Mouse (Mus musculus) olfactory bulb, adult 2 months (tissue): ENCODE data around the gene Ssc4d. TPM values are rescaled to one million over a fixed set of nuclear protein-coding genes. Genes with fewer than 3 reads are reported as not detected.

ENCODE experiments used
- H3K27ac ChIP-seq: fragments of 200-500 bp; 2 replicates; pipeline ENCODE4 v1.5.1; 2012; ENCODE audit warnings: low read depth, low read length; ENCODE audit not compliant: insufficient read depth
- H3K4me1 ChIP-seq: fragments of 200-500 bp; 2 replicates; pipeline ENCODE4 v1.6.1; 2012; ENCODE audit warnings: low read length; ENCODE audit not compliant: control insufficient read depth, insufficient read depth
- H3K4me3 ChIP-seq: fragments of 200-500 bp; 2 replicates; pipeline ENCODE4 v1.5.1; 2012; ENCODE audit warnings: mild to moderate bottlenecking, low read depth, low read length, moderate library complexity; ENCODE audit not compliant: insufficient read depth
- CTCF ChIP-seq: fragments of 200-500 bp; IDR thresholded peaks from 2 replicates; pipeline ENCODE4 v1.5.1; 2012; ENCODE audit warnings: low read depth, mild to moderate bottlenecking, low read length, moderate library complexity; ENCODE audit not compliant: insufficient read depth
- POLR2A ChIP-seq: fragments of 200-500 bp; IDR thresholded peaks from 2 replicates; pipeline ENCODE4 v1.6.1; 2012; ENCODE audit warnings: mild to moderate bottlenecking, low read depth, low read length, moderate library complexity; ENCODE audit not compliant: insufficient read depth
- WGBS: fragments of 180-500 bp; shearing (Covaris S2); methylation state at CpG from one replicate; pipeline ENCODE4 v1.1.7; 2018; 5-methylcytosine and 5-hydroxymethylcytosine counted together
- polyA plus RNA-seq: library from polyadenylated mRNA; stranded (reverse); fragments of >200 nt; gene quantifications from 2 replicates; pipeline ENCODE4 v1.2.4, GENCODE M21; 2012; ENCODE audit warnings: low replicate concordance; ENCODE audit not compliant: missing spikeins, insufficient read depth, insufficient read length

The Ssc4d gene
- not detected in 2 replicates for polyA plus RNA-seq

DNA sequence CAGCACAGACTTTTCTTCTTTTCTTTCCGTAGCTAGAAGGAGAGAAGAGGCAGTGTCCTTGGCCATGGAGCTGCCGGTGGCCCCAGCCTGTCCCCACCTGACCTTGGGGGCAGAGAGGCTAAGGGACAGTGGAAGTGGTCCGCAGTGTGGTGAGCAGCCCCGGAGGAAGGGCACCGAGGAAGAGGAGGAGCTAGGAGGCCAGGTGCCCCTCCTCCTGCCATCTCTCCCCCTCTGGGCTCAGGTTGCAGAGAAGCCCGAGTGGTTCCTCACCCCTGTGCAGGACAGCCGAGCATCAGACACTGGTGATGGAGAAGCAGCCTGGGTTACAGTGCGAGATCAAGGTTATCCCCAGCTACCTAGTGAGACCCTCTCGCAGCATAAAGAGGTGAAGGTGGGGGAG, at the start of gene Ssc4d:
Gene Ssc4d (minus strand): TSS at position 167 of the 400 bp plus-strand sequence.
- no peak within 1 kb of the TSS for H3K27ac ChIP-seq
- no peak within 1 kb of the TSS for H3K4me3 ChIP-seq
- H3K4me1 ChIP-seq, result peaks cover 6% of the 10 kb centered on the region
- 34% methylated on average over 9 of the region's 9 CpGs for WGBS
- TF ChIP-seq POLR2A, result no peak
- TF ChIP-seq CTCF, result no peak

DNA sequence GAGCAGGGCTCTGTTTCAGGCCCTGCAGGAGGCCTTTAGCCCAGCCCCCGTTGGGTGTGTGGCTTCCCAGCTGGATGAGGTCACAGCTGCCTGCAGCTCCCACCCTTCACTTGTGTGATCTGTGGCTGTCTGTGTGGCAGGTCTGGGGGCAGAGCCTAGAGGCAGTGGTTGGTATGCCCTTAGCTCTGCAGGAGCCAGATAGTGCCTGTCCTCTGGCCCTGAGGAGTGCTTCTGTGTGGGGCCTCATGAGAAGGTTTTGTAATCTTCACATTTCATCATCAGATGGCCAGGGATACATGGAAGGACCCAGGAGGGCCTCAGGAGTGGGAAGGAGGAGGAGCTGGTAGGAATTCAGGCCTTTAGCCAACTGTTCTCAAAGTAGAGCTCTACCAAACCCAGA, 45.6 kb upstream of the Ssc4d start:
- TF ChIP-seq CTCF, result no peak
- no peak for TF ChIP-seq POLR2A
- no peak overlapping the region for H3K4me3 ChIP-seq
- H3K27ac ChIP-seq, result no peak overlapping the region
- H3K4me1 ChIP-seq, result peaks cover 22% of the 10 kb centered on the region
- WGBS, result 59% methylated on average over 1 of the region's 1 CpGs

DNA sequence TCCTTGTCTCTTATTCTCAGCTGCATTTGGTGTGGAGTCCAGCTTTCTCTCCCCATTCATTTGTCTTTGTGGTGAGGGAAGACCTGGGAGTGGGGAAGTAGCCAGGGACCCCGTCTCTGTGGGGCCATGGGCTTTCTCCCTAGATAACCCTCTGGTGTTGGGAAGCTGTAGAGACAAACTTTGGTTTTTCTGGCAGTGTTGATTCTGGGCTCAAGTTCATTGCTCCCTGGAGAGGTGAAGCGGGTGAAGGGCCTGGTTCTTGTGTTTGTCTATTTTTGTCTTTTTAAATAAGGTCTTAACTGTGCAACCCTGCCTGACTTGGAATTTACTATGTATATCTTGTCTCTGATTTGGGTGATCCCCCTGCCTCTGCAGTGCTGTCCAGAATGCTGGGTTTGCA, 44.4 kb upstream of the Ssc4d start:
- 71% methylated on average over 2 of the region's 2 CpGs for WGBS
- Histone ChIP-seq H3K4me3 (no peak overlapping the region), H3K27ac (no peak overlapping the region), H3K4me1 (peaks cover 24% of the 10 kb centered on the region)
- TF ChIP-seq POLR2A (no peak), CTCF (no peak)

DNA sequence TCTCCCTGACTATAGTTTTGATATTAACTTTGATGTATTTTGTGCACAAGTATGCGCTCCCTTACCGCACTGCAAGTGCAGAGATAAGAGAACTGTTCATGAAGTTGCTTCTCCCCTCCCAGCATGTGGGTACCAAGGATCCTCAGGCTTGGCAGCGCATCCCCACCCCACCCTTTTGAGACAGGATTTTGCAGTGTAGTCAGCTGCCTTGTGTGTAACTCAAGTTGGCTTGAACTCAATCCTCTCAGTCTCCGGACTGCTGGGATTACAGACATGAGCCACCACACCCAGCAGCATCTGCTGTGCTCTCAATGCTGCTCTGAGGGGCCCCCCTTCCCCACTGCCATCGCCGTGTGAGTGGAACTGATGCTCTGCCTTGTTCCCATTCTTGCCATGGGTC, 42.9 kb upstream of the Ssc4d start:
- Histone ChIP-seq H3K4me3 (no peak overlapping the region), H3K4me1 (peaks cover 24% of the 10 kb centered on the region), H3K27ac (no peak overlapping the region)
- 73% methylated on average over 6 of the region's 6 CpGs for WGBS
- TF ChIP-seq POLR2A, result no peak
- no peak for TF ChIP-seq CTCF

DNA sequence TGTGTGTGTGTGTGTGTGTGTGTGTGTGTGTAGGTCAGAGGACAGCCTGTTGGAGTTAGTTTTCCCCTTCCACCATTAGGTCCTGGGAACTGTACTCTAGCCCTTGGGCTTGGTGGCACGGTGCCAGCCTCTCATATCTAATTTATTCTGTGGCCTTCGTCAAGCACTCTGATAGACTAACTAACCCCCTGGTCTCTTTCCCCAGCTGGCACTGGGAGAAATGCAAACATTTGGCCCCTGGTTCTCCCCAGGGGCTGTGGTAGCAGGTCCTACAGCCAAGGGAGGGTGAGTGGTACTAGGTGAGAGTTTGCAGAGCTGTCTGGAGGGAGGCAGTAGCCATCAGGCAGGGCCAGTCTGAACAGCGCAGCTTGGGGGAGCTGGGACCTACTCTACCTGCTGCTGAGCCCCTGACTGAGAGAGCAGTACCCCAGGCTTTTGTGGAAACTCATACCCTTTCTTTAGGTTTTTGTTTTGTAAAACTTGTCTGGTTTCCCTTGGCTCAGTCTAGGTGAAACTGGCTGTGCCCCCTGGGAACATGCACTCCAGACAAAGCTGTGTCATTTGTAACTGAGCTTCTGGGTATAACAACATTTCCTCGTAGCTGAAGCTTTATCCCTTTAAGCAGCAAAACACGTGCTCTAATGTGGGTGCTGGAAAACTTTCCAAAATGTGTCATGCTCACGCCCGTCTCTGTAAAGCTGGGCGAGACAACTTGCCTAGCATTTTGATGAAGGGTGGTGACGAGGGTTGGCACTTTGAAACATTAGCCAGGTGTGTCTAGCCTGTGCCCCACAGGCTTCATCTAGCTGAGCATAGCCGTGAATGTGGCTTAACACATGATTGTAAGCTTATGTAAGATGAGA, 41.9 kb upstream of the Ssc4d start:
- H3K4me1 ChIP-seq, result peaks cover 18% of the 10 kb centered on the region
- WGBS, result 57% methylated on average over 10 of the region's 10 CpGs
- no peak overlapping the region for H3K27ac ChIP-seq
- TF ChIP-seq CTCF, result no peak
- no peak for TF ChIP-seq POLR2A
- H3K4me3 ChIP-seq, result no peak overlapping the region

DNA sequence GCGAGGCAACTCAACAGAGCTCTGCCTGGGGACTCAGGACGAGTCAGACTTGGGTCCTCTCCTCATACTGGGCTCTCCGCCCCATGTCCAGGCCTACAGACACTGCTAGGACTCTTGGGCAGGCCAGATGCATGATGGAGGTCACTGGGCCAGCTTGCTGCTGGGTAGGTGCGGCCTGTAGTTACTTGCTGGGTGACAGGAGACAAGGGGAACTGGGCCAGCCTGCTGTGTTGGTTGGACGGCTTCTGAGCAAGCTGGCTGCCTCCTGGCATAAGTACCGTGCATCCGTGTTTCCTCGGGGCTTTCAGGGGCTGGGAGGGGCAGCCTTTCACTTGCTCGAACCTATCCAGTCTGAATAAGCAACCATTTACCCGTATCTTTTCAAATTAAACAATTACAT, 41.3 kb upstream of the Ssc4d start:
- H3K27ac ChIP-seq, result no peak overlapping the region

DNA sequence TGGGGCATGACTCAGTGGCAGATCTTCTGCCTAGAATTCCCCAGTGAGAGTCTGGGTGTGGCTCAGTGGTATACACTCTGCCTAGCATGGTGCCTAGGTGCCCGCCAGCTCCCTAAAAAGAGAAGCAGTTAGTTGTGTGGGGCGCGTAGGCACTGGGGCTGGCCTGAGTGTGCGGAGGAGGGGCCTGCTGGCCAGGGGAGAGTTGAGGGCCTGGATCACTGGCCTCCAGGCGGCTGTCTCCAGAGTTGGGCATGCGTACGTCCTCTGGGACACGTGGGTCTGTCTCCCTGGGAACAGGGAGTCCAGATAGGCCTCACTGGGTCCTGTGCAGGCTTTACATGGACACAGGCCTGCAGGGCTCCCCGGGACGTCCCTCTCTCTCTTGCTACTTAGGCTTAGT, 40.5 kb upstream of the Ssc4d start:
- WGBS, result 88% methylated on average over 10 of the region's 10 CpGs
- Histone ChIP-seq H3K4me1 (peaks cover 15% of the 10 kb centered on the region), H3K4me3 (no peak overlapping the region), H3K27ac (no peak overlapping the region)
- TF ChIP-seq POLR2A (no peak), CTCF (no peak)

More for the DNA sequence above, 41.3 kb upstream of the Ssc4d start:
- H3K4me1 ChIP-seq, result peaks cover 16% of the 10 kb centered on the region
- TF ChIP-seq CTCF (no peak), POLR2A (no peak)
- H3K4me3 ChIP-seq, result no peak overlapping the region
- WGBS, result 58% methylated on average over 10 of the region's 10 CpGs

DNA sequence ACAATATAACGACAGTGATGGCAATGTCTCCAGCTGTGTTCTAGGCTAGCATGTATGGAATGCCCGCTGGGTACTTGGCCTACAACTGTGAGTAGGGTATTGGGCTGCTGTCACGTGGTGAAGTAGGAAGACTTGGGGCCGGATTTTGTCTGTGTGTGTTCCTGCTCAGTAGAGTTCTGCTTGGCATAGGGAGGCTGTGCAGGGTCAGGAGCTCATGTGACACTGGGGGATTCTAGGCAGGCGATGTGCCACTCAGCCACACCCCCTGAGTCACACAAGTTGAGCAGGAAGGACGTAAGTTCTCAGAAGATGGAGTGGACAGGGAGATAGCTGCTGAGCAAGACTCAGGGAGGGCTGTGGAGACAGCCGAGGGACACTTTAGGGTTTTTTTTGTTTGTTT, 33.4 kb upstream of the Ssc4d start:
- TF ChIP-seq POLR2A, result no peak
- TF ChIP-seq CTCF, result no peak
- Histone ChIP-seq H3K4me3 (no peak overlapping the region), H3K27ac (no peak overlapping the region), H3K4me1 (peaks cover 6% of the 10 kb centered on the region)
- WGBS, result 81% methylated on average over 7 of the region's 7 CpGs

DNA sequence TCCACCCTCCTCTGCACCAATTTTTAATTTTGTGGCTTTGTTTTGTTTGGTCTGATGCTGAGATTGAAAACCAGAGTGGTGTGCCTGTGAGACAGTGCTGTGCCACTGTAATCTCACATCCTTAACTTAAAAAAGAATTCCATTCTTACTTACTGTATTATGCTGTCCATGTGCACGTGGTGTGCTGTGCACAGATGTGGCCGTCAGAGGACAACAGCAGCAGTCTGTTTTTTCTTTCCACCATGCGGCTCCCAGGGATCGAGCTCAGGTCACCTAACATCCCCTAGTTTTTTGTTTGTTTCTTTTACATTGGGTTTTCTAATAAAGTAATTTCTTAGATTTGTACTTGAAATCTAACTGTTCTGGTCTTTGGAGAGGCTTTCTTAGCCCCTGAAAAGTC, 30.2 kb upstream of the Ssc4d start:
- 81% methylated on average over 4 of the region's 4 CpGs for WGBS
- H3K4me1 ChIP-seq, result peaks cover 6% of the 10 kb centered on the region

DNA sequence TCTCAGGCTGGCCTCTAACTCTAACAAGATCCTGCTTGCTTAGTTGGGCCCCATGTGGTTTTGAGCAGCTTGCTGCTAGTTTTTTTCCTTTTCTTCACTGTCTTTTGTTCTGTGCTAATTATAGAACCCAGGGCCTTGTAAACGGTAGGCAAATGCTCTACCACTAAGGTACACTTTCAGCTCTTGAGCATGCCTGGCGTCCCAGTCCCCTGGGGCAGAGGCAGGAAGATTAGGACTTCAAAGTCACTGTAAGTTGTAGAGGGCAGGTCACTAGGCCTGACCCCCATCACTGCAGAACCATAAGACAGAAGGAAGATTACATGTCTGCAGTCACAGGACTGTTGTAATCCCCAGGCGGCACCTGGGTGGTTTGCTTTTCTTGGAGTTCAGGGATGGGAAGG, 28.4 kb upstream of the Ssc4d start:
- no peak overlapping the region for H3K4me3 ChIP-seq
- TF ChIP-seq CTCF (no peak), POLR2A (no peak)
- no peak overlapping the region for H3K27ac ChIP-seq
- 28% methylated on average over 3 of the region's 3 CpGs for WGBS
- peaks cover 6% of the 10 kb centered on the region for H3K4me1 ChIP-seq

More for the DNA sequence above, 30.2 kb upstream of the Ssc4d start:
- no peak overlapping the region for H3K4me3 ChIP-seq
- TF ChIP-seq POLR2A (no peak), CTCF (no peak)
- no peak overlapping the region for H3K27ac ChIP-seq
